Mouse (Mus musculus) limb, embryonic 15.5 days (tissue): Measurements from ENCODE around the gene Hexa. TPM values are rescaled to one million over a fixed set of nuclear protein-coding genes. Genes with fewer than 3 reads are reported as not detected.

Source experiments
- ATAC-seq: fragments of 200-750 bp; cut with Nextera tagmentation; 2 replicates; pipeline ENCODE4 v1.8.0; 2017; ENCODE audit warnings: low read depth, moderate TSS enrichment; ENCODE audit not compliant: insufficient number of reproducible peaks, low FRiP score, low TSS enrichment
- H3K27ac ChIP-seq: fragments of 300-500 bp; sonication (generic); 2 replicates; pipeline ENCODE4 v1.5.1; 2015; ENCODE audit warnings: moderate library complexity, mild to moderate bottlenecking, inconsistent platforms
- H3K27me3 ChIP-seq: fragments of 300-500 bp; sonication (generic); 2 replicates; pipeline ENCODE4 v1.6.1; 2015; ENCODE audit warnings: inconsistent platforms
- H3K36me3 ChIP-seq: fragments of 300-500 bp; sonication (generic); 2 replicates; pipeline ENCODE4 v1.6.1; 2015; ENCODE audit warnings: inconsistent platforms
- H3K4me1 ChIP-seq: fragments of 300-500 bp; sonication (generic); 2 replicates; pipeline ENCODE4 v1.6.1; 2015; ENCODE audit warnings: inconsistent platforms
- H3K4me2 ChIP-seq: fragments of 300-500 bp; sonication (generic); 2 replicates; pipeline ENCODE4 v1.6.1; 2015; ENCODE audit warnings: mild to moderate bottlenecking, inconsistent platforms
- H3K4me3 ChIP-seq: fragments of 300-500 bp; sonication (generic); 2 replicates; pipeline ENCODE4 v1.5.1; 2015; ENCODE audit warnings: mild to moderate bottlenecking, inconsistent platforms
- H3K9ac ChIP-seq: fragments of 300-500 bp; sonication (generic); 2 replicates; pipeline ENCODE4 v1.6.1; 2015; ENCODE audit warnings: inconsistent platforms
- H3K9me3 ChIP-seq: fragments of 300-500 bp; sonication (generic); 2 replicates; pipeline ENCODE4 v1.6.1; 2016; ENCODE audit warnings: inconsistent platforms
- WGBS: fragments of 180-500 bp; shearing (Covaris S2); methylation state at CpG from one replicate; pipeline ENCODE4 v1.1.7; 2015; 5-methylcytosine and 5-hydroxymethylcytosine counted together
- polyA plus RNA-seq: library from polyadenylated mRNA; unstranded; fragments of >200 nt; fragmentation: Nextera tagmentation; extraction: Ambion mirVana; gene quantifications from 2 replicates; pipeline ENCODE4 v1.2.1, GENCODE M21; 2015

Gene Hexa
- polyA plus RNA-seq, 1 experiment from 2014 or later: 89.9 TPM

GRCm38 (mm10) chr9:59533422-59533821 lies 5.9 kb upstream of the Hexa start:
- Histone ChIP-seq H3K4me3 (no peak overlapping the region), H3K9me3 (no peaks in the 10 kb centered on the region), H3K27me3 (0 out of 2 replicates have a peak, but pooled peaks cover 5% of the 10 kb centered on the region), H3K27ac (no peak overlapping the region), H3K4me2 (no peak overlapping the region), H3K4me1 (no peaks in the 10 kb centered on the region), H3K36me3 (no peaks in the 10 kb centered on the region), H3K9ac (no peak overlapping the region)
- ATAC-seq: no peak
- WGBS: 54% methylated on average over 2 of the region's 2 CpGs

GRCm38 (mm10) chr9:59533889-59534288 lies 5.5 kb upstream of the Hexa start:
- Histone ChIP-seq H3K4me3 (no peak overlapping the region), H3K4me2 (no peak overlapping the region), H3K4me1 (peaks cover under 1% of the 10 kb centered on the region; the same call in 1 of the 2 replicates), H3K9ac (no peak overlapping the region), H3K27me3 (0 out of 2 replicates have a peak, but pooled peaks cover 5% of the 10 kb centered on the region), H3K9me3 (no peaks in the 10 kb centered on the region), H3K36me3 (no peaks in the 10 kb centered on the region), H3K27ac (no peak overlapping the region)
- WGBS: 58% methylated on average over 4 of the region's 4 CpGs
- ATAC-seq: no peak

DNA sequence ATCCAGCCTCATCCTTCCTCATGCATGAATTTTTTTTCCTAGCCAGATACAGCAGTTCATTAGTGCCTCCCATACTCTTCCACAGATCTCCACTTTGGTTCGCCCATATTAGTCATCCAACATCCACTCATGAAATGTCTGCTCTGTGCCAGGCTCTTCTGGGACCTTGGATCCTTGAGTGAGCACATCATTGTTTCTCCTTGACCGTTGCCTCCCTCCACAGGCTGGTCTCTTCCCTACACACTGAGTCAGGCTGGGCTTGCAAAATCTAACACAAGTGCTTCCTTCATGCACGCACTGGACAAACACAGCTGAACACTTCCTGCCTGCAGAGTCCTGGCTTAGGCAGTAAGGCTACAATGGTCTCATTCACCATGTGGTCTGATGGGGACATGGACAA lies 1.7 kb upstream of the Hexa start:
- Histone ChIP-seq H3K4me3 (no peak overlapping the region), H3K27ac (no peak overlapping the region), H3K4me1 (peaks cover 19% of the 10 kb centered on the region), H3K4me2 (no peak overlapping the region), H3K9me3 (no peaks in the 10 kb centered on the region), H3K27me3 (0 out of 2 replicates have a peak, but pooled peaks cover 5% of the 10 kb centered on the region), H3K36me3 (no peaks in the 10 kb centered on the region), H3K9ac (no peak overlapping the region)
- WGBS: 74% methylated on average over 3 of the region's 3 CpGs
- no peak for ATAC-seq

DNA sequence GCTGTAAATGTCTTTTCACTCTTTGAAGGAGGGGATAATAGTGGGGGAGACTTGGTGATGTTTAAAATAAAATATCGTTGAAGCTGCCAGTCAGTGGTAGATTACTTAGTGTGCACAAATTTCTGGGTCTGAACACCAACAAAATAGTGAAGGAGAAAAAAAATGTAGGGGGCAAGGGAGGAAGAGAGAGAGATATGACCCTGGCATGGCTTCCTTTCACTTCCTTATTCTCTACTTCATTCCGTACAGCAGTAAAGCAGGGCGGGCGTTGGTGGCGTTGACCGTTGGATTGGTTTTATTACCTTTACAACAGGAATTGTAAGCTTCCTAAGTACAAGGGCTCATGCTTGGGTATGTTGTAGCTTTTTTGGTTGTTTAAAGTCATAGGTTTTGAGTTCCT lies 2.3 kb downstream of the Hexa start:
- H3K4me3 ChIP-seq: no peak overlapping the region
- H3K9me3 ChIP-seq: no peaks in the 10 kb centered on the region
- 84% methylated on average over 6 of the region's 6 CpGs for WGBS
- H3K9ac ChIP-seq: no peak overlapping the region
- ATAC-seq: no peak
- no peaks in the 10 kb centered on the region for H3K36me3 ChIP-seq
- H3K4me2 ChIP-seq: no peak overlapping the region
- 0 out of 2 replicates have a peak, but pooled peaks cover 5% of the 10 kb centered on the region for H3K27me3 ChIP-seq
- peaks cover 20% of the 10 kb centered on the region for H3K4me1 ChIP-seq
- no peak overlapping the region for H3K27ac ChIP-seq

DNA sequence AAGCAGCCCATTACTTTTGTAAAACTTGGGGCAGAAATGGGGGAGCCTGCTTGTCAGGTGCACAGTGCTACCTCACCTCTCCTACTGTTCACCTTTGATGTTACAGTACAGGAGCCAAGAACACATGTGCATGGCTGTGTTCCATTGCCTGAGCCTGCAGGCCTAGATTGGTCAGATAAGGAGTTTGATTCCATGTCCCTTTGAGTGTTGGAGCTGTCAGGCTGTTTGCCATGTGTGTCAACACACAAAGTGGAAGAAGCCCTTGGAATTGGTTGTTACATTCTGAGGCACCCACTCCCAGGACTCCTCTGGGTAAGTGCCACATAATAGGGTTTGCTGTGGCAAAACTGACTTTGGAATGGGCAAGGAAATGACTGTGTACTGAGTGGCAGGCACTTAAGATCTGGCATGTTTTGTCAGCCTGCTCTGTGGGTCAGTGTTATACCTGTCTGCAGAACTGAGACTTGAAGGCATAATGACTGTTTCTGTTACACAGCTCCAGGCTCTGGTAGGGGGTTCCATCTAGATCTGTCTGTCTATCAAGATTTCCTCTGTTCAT lies 3.5 kb downstream of the Hexa start:
- Histone ChIP-seq H3K27ac (no peak overlapping the region), H3K9ac (no peak overlapping the region), H3K4me2 (no peak overlapping the region), H3K9me3 (no peaks in the 10 kb centered on the region), H3K4me1 (peaks cover 20% of the 10 kb centered on the region), H3K36me3 (no peaks in the 10 kb centered on the region), H3K4me3 (no peak overlapping the region), H3K27me3 (0 out of 2 replicates have a peak, but pooled peaks cover 5% of the 10 kb centered on the region)
- ATAC-seq: no peak

DNA sequence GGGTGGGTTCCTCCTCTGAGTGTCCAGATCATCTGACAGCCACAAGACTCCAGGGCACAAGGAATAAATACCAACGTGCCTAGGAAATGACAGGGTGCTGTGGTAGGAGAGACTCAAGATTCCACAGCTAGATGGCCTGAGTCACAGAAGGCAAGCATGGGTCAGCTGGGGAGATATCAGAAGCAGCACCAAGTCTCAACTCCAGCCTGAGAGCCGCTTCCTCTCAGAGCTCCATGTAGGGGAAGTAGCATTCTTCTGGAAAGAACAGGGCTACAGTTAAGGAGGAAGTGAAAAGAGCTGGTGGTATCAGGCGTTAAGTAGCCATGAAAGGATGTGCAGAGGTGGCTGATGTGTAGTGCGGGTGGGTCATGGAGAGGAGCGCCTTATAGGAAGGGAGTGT lies 5.4 kb downstream of the Hexa start:
- H3K4me2 ChIP-seq: no peak overlapping the region
- ATAC-seq: no peak
- no peaks in the 10 kb centered on the region for H3K27me3 ChIP-seq
- H3K9me3 ChIP-seq: no peaks in the 10 kb centered on the region
- 82% methylated on average over 5 of the region's 5 CpGs for WGBS
- H3K27ac ChIP-seq: no peak overlapping the region
- H3K4me1 ChIP-seq: peaks cover 15% of the 10 kb centered on the region
- no peak overlapping the region for H3K9ac ChIP-seq
- no peak overlapping the region for H3K4me3 ChIP-seq
- no peaks in the 10 kb centered on the region for H3K36me3 ChIP-seq

DNA sequence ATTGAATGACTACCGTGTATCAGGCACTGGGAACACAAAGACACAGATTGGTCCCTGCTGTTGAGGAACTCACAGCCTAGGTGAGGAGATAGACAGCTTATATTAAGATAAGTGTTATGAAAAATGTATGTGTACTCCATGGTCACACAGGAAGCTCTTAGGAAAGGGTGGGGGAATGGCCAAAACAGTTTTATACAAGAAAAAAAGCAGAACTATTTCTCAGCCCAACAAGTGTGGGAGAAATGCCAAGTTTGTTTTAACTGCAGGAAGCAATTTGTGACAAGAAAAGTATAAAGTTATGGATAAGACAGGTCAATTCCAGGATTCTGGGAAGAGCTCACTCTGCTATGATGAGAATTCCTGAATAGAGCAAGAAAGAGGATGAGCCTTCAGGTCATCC lies 8.5 kb downstream of the Hexa start:
- Histone ChIP-seq H3K27me3 (no peaks in the 10 kb centered on the region), H3K36me3 (no peaks in the 10 kb centered on the region), H3K9me3 (no peaks in the 10 kb centered on the region), H3K9ac (no peak overlapping the region), H3K27ac (no peak overlapping the region), H3K4me3 (no peak overlapping the region), H3K4me2 (no peak overlapping the region), H3K4me1 (no peaks in the 10 kb centered on the region)
- no peak for ATAC-seq
- WGBS: 89% methylated on average over 1 of the region's 1 CpGs

DNA sequence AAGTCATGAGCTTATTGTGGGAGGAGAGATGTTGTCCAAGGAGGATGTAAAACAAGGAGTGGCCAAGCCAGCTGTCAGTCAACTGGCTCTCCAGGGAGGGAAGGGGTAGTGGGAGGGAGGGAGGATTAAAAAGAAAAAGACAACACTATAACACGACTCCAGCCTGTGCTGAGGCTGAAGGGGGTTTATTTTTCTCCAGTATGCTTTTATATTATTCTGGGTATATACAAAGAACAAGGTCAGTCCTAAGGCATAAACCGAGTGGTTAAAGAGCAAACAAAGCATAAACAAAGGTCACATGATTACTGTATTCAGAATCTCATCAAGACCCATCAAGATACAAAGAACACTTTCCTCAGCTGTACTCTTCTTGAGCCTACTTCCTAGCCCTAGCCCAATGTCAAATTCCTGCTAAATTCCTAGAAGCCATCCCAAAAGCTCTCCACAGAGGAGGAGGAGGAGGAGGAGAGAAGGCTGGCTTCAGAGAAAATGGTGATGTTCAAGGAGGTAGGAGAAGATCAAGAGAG lies 9.7 kb downstream of the Hexa start:
- Histone ChIP-seq H3K27ac (no peak overlapping the region), H3K4me1 (no peaks in the 10 kb centered on the region), H3K9ac (no peak overlapping the region), H3K4me3 (no peak overlapping the region), H3K27me3 (no peaks in the 10 kb centered on the region), H3K36me3 (peaks cover 4% of the 10 kb centered on the region; the same call in 1 of the 2 replicates), H3K9me3 (no peaks in the 10 kb centered on the region), H3K4me2 (no peak overlapping the region)
- ATAC-seq: no peak
- 72% methylated on average over 2 of the region's 2 CpGs for WGBS

GRCm38 (mm10) chr9:59550077-59550476 lies 10.7 kb downstream of the Hexa start:
- 85% methylated on average over 4 of the region's 4 CpGs for WGBS
- Histone ChIP-seq H3K36me3 (peaks cover 13% of the 10 kb centered on the region), H3K9me3 (no peaks in the 10 kb centered on the region), H3K4me2 (no peak overlapping the region), H3K9ac (no peak overlapping the region), H3K4me1 (no peaks in the 10 kb centered on the region), H3K27ac (no peak overlapping the region), H3K4me3 (no peak overlapping the region), H3K27me3 (no peaks in the 10 kb centered on the region)
- ATAC-seq: no peak

DNA sequence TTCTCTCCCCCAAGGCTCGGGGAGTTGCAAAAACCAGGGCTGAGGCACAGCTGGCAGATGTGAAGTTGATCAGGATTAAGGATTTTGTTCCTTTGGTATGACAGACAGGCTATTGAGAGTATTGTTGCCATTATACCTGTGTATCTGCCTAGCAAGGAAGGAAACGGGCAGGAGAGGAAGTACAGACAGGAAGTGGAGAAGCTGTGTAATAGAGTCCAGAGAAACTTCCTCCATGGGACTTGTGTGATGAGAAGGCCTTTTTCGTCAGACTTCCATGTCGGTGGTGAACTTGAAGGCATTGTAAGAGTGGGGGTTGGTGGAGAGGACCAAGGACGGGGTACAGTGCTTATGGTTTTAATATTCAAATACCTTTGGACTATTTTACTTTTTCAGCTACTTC lies 11.7 kb downstream of the Hexa start:
- Histone ChIP-seq H3K4me2 (no peak overlapping the region), H3K4me3 (no peak overlapping the region), H3K36me3 (peaks cover 20% of the 10 kb centered on the region), H3K9me3 (no peaks in the 10 kb centered on the region), H3K27ac (no peak overlapping the region), H3K9ac (no peak overlapping the region), H3K27me3 (no peaks in the 10 kb centered on the region), H3K4me1 (no peaks in the 10 kb centered on the region)
- ATAC-seq: no peak
- 77% methylated on average over 5 of the region's 5 CpGs for WGBS

GRCm38 (mm10) chr9:59551620-59552031 lies 12.3 kb downstream of the Hexa start:
- no peaks in the 10 kb centered on the region for H3K9me3 ChIP-seq
- WGBS: 72% methylated on average over 3 of the region's 3 CpGs
- no peak overlapping the region for H3K9ac ChIP-seq
- H3K27ac ChIP-seq: no peak overlapping the region
- H3K36me3 ChIP-seq: peaks cover 20% of the 10 kb centered on the region
- ATAC-seq: no peak
- H3K27me3 ChIP-seq: no peaks in the 10 kb centered on the region
- H3K4me3 ChIP-seq: no peak overlapping the region
- H3K4me2 ChIP-seq: no peak overlapping the region
- H3K4me1 ChIP-seq: no peaks in the 10 kb centered on the region

DNA sequence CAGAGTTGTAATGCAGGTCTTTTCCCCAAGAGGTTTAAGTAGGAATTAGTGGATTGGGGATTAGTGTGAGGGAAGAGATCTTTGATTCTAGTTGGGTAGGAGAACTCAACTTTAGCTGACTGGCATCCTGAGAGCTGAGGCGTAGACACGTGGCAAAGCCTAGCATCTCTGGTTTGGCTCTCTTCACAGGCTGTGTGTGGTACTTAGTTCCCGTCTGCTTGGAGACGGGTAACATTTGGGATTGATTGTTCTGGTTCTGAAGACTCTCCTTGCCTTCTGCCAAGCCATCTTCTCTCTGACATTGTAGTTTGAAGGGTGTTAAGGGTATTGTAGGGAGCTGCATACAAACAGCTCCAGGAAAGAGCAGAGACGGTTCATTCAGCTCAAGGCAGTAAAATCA lies 13.3 kb downstream of the Hexa start:
- Histone ChIP-seq H3K4me2 (no peak overlapping the region), H3K9ac (no peak overlapping the region), H3K27me3 (no peaks in the 10 kb centered on the region), H3K27ac (no peak overlapping the region), H3K4me3 (no peak overlapping the region), H3K36me3 (peaks cover 29% of the 10 kb centered on the region), H3K4me1 (no peaks in the 10 kb centered on the region), H3K9me3 (no peaks in the 10 kb centered on the region)
- whole genome bisulfite sequencing: 84% methylated on average over 5 of the region's 5 CpGs
- no peak for ATAC-seq

- H3K27me3 ChIP-seq: no peaks in the 10 kb centered on the region
- 88% methylated on average over 4 of the region's 4 CpGs for WGBS
- peaks cover 39% of the 10 kb centered on the region for H3K36me3 ChIP-seq
- H3K9ac ChIP-seq: no peak overlapping the region
- ATAC-seq: no peak
- no peak overlapping the region for H3K4me3 ChIP-seq
- H3K27ac ChIP-seq: no peak overlapping the region
- no peak overlapping the region for H3K4me2 ChIP-seq
- no peaks in the 10 kb centered on the region for H3K9me3 ChIP-seq
- no peaks in the 10 kb centered on the region for H3K4me1 ChIP-seq
Observed at GRCm38 (mm10) chr9:59553719-59554118, 14.4 kb downstream of the Hexa start.
